Mouse (Mus musculus): ENCODE data around the gene Adamts2.

Gene Adamts2

GRCm38 (mm10) chr11:50671820-50672310, 70.0 kb downstream of the Adamts2 start:
- no peak for DNase-seq (ENCODE audit: low read depth, low spot score)

- DNase-seq (ENCODE audit: low read depth, low spot score) = no peak
Measured at GRCm38 (mm10) chr11:50672866-50673265, 71.0 kb downstream of the Adamts2 start.

DNA sequence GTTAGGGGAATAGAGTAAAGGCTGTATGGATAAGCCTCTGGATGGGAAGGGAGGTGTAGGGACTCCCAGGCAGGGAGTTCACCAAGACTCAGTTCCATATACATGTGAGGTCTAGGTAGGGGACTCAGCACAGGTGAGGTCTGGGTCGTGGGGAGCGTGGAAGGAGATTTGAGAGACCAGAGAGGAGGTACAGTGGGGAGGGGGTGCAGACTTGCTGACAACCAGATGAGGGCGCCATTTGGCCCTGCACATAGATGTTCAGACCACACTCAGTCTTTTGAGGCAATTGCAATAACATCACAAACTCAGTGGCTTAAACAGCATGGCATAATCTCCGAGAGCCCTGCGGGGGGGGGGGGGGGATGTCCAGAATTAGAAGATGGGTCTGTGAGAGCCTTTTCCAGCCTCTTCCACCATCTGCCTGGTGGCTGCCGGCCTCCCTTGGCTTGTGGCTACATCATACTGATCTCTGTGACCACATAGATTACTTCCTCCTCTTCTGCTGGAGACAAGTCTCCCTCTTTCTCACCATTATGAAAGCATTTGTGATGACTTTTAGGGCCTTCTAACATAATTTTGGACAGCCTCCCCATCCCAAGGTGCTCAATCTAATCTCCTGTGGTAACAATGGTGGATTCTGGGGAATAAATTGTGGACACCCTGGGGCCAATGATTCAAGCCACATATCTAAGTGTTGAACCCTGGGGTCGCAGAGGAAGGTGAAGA, 71.8 kb downstream of the Adamts2 start:
- no peak for DNase-seq (ENCODE audit: low read depth, low spot score)

DNA sequence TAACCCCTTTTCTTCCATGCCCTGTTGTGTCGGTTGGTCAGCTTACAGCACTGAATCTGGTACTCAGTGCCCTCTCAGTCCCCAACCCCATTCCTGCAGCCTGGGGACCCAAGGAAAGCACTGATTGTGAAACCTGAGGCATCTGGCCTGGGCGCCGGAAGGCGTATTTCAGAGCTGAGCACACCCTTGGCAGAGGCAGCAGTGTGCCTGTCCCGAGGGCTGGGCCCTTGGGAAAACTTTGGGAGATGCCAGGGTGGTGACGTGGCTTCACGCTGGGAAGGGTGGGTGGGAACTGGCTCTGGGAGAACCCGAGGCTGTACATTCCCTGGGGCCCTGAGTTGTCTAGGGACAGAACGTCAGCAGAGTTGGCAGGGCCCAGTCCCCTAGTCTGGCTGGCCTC, 72.5 kb downstream of the Adamts2 start:
- DNase-seq (ENCODE audit: low read depth, low spot score) = no peak

DNA sequence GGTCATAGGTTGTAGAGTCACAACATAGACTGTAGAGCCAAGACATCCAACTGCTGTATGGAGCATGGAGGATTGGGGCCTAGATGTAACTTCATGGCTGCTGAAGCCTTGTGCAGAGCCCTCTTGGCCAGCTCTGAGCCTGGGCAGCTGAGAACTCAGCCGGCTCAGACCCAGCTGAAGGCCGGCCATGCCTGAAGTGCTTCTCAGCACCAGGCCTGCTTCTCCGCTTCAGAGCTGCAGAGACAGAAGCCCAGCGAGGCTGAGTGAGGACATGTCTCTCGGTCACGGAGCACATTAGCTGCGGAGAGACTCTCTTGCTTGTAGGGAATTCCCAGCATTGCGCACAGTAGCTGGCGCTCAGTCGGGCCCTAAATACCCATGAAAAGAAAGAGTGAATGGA, 76.8 kb downstream of the Adamts2 start:
- no peak for DNase-seq (ENCODE audit: low read depth, low spot score)

DNA sequence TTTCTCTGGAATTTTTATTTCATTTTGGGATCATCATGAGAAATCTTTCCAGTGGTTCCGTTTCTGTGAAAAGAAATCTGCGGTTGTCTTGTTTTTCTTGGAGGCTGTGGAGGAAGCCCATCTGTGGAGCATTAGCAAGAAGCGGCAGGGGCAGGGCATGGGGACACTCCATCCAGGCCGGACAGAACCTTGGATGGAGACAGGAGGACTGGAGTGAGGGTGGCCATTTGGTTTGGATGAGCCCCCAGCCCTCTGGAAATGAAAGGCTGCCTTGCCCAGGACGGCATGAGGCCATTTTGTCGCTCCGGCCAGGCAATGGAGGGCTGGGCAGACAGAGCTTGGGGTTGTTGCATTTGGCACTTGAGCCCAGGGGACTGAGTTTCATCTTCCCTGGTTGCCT, 80.1 kb downstream of the Adamts2 start:
- DNase-seq (ENCODE audit: low read depth, low spot score) = no peak

DNA sequence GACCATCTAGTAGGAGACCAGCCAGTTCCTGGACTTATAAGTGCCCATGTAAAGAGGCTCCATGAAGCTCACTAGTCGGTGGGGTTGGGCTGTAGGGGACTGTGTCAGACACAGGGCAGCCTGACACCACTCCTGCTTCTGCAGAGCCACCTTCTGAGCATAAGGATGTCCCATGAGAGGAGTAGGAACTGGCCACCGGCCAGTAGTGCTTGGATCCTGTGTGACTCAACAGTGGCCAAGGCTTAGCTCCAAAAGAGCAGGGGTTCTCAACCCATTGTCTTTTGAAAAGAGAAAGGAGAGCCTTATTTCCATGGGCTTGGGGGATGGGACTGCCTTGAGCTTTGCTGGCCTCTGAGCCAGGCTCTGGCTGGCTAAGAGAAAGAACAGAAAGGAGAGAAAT, 81.9 kb downstream of the Adamts2 start:
- DNase-seq (ENCODE audit: low read depth, low spot score) = no peak

- no peak for DNase-seq (ENCODE audit: low read depth, low spot score)
Measured at GRCm38 (mm10) chr11:50688584-50688983, 86.7 kb downstream of the Adamts2 start.

DNA sequence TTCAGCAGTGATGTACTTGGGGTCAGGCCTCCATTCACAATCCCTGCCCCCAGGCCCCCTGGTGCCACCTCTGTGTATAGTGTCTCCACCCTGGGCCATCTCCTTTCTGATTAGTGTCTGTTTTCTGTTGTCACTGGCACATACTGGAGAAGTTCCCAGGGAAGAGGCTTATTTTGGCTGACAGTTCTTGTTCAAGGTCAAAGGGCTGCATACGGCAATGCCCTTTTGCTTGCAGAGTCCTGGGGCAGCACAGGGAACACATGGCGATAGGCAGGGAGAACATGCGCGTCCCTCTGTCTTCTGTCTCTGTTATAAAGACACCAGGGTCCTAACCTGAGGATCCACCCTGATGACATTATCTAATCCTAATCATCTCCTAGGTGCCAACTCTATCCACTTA, 87.8 kb downstream of the Adamts2 start:
- no peak for DNase-seq (ENCODE audit: low read depth, low spot score)

DNA sequence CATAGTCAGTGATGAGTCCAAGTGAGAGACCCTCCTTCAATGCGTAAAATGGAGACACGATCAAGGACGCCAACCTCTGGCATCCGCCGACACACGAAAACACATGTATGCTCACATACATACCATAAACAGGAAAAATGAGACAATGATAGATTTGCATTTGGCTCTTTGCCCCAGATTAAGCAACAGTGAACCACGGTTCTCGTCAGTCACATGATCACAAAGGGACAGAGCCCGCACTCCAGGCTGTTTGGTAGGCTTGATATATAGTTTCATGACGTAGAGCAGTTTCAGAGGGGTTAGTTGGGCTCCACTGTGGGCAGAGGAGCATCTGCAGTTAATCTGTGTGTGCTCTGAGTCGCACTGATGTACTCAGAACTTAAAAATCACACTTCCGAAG, 98.1 kb downstream of the Adamts2 start:
- no peak for DNase-seq (ENCODE audit: low read depth, low spot score)

GRCm38 (mm10) chr11:50700496-50700895, 98.6 kb downstream of the Adamts2 start:
- DNase-seq (ENCODE audit: low read depth, low spot score) = no peak

GRCm38 (mm10) chr11:50703397-50703796, 101.5 kb downstream of the Adamts2 start:
- DNase-seq (ENCODE audit: low read depth, low spot score) = no peak

DNA sequence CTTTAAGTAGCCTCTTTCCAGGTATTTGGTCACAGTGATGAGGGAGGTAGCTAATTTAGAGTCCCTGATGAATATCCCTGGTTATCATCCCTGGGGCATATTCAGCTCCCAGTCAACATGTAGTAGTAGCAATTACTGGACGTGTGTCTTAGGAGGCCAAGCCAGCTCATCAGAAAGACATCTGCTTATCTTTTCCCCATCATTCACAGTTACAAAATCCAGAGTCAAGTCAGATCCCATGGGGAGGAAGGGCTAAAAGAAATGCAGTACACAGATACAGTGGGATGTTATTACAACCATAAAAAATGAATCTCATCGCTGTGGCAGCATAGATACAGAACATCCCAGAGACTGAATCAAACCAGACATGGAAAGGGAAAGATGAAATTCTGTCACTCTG, 102.6 kb downstream of the Adamts2 start:
- DNase-seq (ENCODE audit: low read depth, low spot score) = no peak

DNA sequence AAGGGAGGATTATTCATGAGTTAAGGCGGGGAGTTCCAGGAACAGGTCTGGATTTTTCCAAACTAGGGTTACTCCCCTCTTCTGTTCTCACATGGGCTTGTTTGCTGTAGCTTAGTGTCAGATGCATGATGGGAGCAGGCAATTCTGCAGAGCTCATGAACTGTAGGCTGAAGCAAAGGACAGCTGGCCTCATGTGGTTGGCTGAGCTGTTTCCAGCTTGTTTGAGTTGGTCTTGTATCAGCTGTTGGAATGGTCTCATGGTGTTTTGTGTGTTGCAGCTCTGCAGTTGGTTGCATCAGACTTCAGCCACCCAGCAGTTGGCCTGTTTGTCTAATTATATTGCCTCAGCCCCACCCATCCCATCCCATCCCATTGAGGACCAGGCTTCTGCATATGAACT, 105.4 kb downstream of the Adamts2 start:
- no peak for DNase-seq (ENCODE audit: low read depth, low spot score)

- no peak for DNase-seq (ENCODE audit: low read depth, low spot score)
Measured at GRCm38 (mm10) chr11:50713610-50714202, 111.8 kb downstream of the Adamts2 start.

DNA sequence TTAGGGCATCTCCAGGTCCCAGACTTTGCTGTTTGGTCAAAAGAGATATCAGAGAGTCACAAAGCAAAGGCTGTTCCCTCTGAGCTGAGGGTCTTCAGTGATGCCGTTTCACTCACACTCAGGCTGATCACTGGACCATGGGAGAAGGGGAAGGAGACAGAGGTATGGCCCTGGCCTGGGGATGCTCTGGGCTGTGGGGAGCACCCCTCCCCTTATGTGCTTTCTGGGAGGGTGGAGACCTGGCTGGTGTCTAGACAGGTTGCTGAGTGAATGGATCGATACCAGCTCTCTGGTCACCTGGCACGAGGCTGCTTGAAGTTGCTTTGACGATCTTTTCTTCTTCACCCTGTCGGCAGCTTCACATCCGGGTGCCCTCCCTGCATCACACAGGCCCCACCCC, 113.2 kb downstream of the Adamts2 start:
- DNase-seq (ENCODE audit: low read depth, low spot score) = no peak

- no peak for DNase-seq (ENCODE audit: low read depth, low spot score)
Measured at GRCm38 (mm10) chr11:50717381-50717897, 115.6 kb downstream of the Adamts2 start.

DNA sequence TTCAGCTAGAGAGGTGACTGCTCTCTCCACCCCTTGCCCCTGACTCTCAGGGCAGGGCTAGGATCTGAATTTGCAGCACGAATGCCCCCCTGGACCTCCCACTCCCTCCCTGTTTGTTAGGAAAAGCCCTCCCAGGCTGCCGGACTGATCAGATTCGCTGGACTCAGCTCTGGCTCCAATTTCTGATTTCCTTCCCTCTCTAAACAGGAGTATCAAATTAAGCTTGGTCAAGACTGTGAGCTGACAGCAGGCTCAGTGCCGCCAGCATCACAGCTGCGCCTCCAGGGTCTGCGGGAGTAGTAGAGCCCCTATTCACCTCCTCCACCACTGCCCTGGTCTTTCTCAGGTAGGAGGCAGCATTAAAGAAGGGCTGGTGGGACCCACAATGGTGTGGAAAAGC, 117.0 kb downstream of the Adamts2 start:
- DNase-seq (ENCODE audit: low read depth, low spot score) = no peak

DNA sequence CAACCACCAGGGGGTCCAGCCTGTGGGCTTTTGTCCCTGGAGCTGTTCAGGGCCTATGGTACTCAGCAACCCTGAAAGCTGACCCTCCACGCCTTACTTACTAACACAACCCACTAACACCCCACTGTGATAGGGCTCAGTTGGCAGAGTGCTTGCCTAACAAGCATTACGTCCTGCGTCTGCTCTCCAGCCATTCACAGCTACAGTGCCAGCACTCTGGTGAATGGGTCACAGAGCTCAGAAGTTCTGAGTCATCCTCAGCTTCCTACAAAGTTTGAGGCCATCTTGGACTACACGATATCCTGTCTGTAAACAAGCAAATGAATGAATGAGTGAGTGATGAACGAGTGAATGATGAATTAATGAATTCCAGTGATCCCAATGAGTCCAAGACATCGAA, 118.5 kb downstream of the Adamts2 start:
- DNase-seq (ENCODE audit: low read depth, low spot score) = no peak

DNA sequence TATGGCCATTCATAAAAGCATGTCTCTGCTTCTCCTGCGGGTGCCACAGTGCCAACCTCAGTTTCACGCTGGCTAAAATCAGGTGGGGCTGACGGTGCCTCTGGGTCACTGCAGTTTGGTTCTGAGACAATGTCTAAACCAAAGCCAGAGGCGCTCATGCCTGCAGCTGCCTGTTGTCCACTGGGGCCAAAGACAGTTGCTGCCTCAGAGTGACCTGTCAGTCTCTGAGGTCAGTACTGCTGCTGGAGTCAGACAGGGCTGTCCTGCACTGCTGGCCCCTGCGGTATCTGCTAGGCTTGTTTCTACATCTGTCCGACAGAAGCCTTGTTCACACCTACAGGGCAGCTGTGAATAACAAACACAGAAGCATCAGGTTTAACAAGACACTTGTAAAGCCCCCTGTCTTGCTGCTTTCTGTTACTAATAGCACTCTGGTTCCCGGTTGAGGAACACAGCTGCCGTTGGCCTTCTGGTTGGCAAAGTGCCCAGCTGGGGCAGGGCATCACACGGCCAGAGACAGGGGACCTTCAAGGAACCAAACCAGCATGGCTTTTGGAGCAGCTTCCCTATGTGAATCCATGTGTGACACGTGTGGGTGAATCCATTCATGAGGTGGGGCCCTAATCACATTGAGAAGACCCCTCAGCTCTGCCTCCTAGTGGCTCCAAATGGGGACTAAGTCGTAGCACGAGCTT, 119.1 kb downstream of the Adamts2 start:
- no peak for DNase-seq (ENCODE audit: low read depth, low spot score)

GRCm38 (mm10) chr11:50725595-50725994, 123.7 kb downstream of the Adamts2 start:
- no peak for DNase-seq (ENCODE audit: low read depth, low spot score)

DNA sequence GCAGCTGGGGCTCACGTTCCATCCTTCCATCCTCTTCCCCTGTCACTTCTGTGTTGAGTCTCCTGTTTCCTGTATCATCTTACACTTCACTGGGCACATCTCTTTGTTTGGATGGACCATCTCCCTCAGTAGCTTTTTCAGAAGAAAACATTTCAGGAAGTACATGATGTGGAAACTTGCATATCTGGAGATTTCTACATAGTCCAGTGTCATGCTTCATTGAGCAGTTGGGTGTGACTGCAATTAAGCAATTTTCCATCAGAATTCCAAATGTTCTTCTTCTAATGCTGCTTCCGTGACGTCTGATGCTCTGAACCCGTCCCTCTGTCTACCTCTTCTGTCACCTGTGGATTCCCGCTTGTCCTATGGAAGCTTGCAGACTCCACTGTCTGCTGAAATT, 124.2 kb downstream of the Adamts2 start:
- DNase-seq (ENCODE audit: low read depth, low spot score) = no peak

- no peak for DNase-seq (ENCODE audit: low read depth, low spot score)
Measured at GRCm38 (mm10) chr11:50733146-50733545, 131.3 kb downstream of the Adamts2 start.

Measured in brain, embryonic 18.5 days (tissue).